Mouse (Mus musculus) CH12.LX (cell line): ENCODE measurements around the gene Agl.

Experiments used
- CTCF ChIP-seq, 2 experiments: IDR thresholded peaks in 1 of 2; conservative IDR thresholded peaks in 1 of 2; 2 replicates each; pipeline ENCODE4 v1.5.1; 2011 to 2012; ENCODE audit warnings: low read depth in 2 of 2, low read length in 2 of 2, improper control_type of control experiment in 1 of 2, inconsistent platforms in 1 of 2, mild to moderate bottlenecking in 1 of 2, moderate library complexity in 1 of 2
- EP300 ChIP-seq: IDR thresholded peaks from 2 replicates; pipeline ENCODE4 v1.6.1; 2011; ENCODE audit warnings: low read length, improper control_type of control experiment
- MAX ChIP-seq: IDR thresholded peaks from 2 replicates; pipeline ENCODE4 v1.6.1; 2011; ENCODE audit warnings: low read length, improper control_type of control experiment
- ZKSCAN1 ChIP-seq: IDR thresholded peaks from 2 replicates; pipeline ENCODE4 v1.6.1; 2012; ENCODE audit warnings: low read depth, inconsistent platforms, low read length, improper control_type of control experiment, borderline replicate concordance

- TF ChIP-seq MAX (no peak), EP300 (no peak), ZKSCAN1 (no peak), CTCF (conservative IDR thresholded peaks at IDR 0.05 in 1 of 2, IDR thresholded peaks at IDR 0.05 in 1 of 2; ENCODE audit: low read depth in 2 of 2, low read length in 2 of 2) (no peak)
These were observed 34.1 kb downstream of the Agl start for GRCm38 (mm10) chr3:116773836-116774235.
